Mouse (Mus musculus) cerebellum, adult 2 months (tissue): ENCODE results near the gene Padi4.

Experiments used
- CTCF ChIP-seq: fragments of 200-500 bp; IDR thresholded peaks from 2 replicates; pipeline ENCODE4 v1.5.1; 2011; ENCODE audit warnings: low read depth, mild to moderate bottlenecking, control low read depth, low read length, moderate library complexity, borderline replicate concordance; ENCODE audit not compliant: insufficient read depth
- POLR2A ChIP-seq: fragments of 200-500 bp; IDR thresholded peaks from 2 replicates; pipeline ENCODE4 v1.6.1; 2011; ENCODE audit warnings: low read length, control low read depth, borderline replicate concordance; ENCODE audit not compliant: insufficient read depth

DNA sequence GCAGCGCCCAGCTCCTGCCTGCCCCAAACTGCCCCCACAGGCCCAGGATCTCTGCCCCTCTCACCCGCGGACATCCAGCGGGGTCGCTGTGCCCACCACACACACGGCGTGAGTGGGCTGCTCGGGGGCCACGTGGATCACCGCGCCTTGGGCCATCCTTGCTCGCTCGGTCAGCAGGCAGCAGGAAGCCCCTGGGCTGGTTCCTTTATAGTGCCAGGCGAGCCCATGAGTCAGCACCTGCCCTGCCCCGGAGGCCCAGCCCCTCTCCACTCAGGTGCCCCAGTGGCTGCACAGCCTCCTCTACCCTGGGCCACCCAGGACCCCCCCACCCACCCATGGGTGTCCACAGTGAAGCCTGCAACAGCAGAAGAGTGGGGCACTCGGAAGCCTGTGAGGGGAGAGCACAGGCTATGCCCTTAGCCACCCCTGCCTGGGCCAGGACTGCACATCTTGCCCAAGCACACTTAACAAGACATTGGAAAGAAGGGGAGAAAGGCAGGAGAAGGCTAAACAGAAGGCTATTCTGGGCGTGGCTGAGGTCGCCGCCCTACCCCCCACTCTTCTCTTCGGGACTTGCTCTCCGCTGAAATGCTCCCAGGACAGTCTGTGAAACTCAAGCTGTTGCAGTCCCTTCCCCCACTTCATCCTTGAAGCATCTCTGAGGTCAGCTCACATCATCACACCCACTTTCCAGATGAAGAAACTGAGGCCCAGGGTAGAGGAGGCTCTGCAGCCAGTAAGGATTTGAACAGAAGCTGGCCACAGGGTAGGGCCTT, at the start of gene Padi4:
- no peak for TF ChIP-seq CTCF
- no peak for TF ChIP-seq POLR2A
